Mouse (Mus musculus): ENCODE results near the gene Tex13c1. TPM values are rescaled to one million over a fixed set of nuclear protein-coding genes. Genes with fewer than 3 reads are reported as not detected.

Gene Tex13c1
- not detected for total RNA-seq (2021)

- intact Hi-C loops (cut with DNase I), result no loop called here
- DNase-seq, result no peak
These were observed at the start of gene Tex13c1 for GRCm38 (mm10) chrX:43590860-43591259. TSS of gene Tex13c1 (plus strand) at chrX:43591160.

Other genes starting within 250 kb of the Tex13c1 start
- gene Tenm1, start 162.0 kb upstream of the Tex13c1 start, total RNA-seq (2021), result under 1 TPM in 1 of 2 experiments, not detected in 1; 0.05 TPM